ENCODE assay signal across 1 mouse cellular context in genomic region chr16:38360317-38360716, GRCm38 (mm10).
A peak's percentile ranks its signal among the peaks of the same experiment; 100 is the strongest.
TF ChIP-seq lines count a peak whose summit lies in the region.

No protein-coding gene starts in this region.

TF ChIP-seq in CH12.LX, 34 proteins besides CTCF, POLR2A, EP300 and RAD21 (continued from another document):
- TF ChIP-seq ZNF384 (IDR thresholded peaks at IDR 0.05; ENCODE audit: low read depth, low read length) (no peak), BHLHE40 (IDR thresholded peaks at IDR 0.05; ENCODE audit: low read depth, low read length) (peak; percentile 83)
